Mouse (Mus musculus): Measurements from ENCODE around the gene Tdg.

The Tdg gene

DNA sequence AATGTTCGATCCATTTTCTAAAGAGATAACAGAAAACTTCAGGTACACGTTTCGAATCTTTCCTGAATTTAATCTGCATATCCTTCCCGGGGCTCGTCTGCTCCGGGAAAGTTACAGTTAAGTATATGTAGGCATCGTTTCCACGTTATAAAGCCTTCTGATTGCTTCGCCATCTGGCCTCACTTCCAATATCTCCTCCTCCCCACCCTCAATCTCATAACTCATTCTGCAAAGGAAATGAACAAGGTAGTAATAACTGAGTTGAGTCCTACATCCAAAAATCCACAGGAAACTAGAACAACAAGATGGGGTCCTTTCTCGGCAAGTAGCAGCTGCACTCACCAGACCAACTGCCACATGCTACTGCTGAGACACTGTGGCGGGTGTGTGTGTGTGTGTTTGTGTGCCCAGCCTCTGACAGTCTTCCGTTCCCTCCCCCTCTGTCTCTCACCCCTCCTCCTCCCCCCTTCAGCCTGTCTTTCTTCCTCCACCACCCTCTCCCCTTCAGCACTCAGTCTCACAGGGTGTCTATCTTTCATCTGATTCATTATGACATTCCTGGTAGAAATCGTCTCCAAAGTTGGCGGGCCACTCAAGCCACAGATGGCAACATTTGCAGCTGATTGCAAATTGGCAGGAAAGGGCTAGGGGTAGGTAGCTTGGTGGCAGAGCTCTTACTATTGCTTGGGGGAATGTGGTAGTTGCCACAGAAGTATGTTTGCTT, 32.8 kb downstream of the Tdg start:
- no peak for DNase-seq (ENCODE audit: low spot score in 2 of 2)

DNA sequence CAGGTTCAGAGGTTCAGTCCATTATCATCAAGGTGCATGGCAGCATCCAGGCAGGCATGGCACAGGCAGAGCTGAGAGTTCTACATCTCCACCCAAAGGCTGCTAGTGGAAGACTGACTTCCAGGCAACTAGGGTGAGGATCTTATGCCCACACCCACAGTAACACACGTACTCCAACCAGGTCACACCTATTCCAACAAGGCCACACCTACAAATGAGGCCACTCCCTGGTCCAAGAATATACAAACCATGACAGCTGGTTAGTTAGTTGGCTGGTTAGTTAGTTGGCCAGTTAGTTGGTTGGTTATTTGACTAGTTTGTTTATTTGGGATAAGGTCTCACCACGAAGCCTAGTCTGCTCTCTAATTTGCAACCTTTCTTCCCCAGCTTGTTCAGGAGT, 33.7 kb downstream of the Tdg start:
- DNase-seq (ENCODE audit: low spot score in 2 of 2) = no peak

DNA sequence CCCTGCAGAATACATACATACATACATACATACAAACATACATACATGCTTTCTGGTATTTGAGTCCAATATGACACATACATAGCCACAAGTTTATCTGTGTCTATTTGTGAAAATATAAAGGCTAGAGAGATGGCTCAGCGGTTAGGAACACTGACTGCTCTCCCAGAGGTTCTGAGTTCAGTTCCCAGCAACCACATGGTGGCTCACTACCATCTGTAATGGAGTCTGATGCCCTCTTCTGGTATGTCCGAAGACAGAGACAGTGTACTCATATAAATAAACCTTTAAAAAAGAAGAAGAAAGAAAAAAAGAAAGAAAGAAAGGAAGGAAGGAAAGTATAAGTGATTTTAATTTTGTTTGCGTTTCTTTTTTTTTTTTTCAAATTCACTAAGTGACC, 36.3 kb downstream of the Tdg start:
- no peak for DNase-seq (ENCODE audit: low spot score in 2 of 2)

DNA sequence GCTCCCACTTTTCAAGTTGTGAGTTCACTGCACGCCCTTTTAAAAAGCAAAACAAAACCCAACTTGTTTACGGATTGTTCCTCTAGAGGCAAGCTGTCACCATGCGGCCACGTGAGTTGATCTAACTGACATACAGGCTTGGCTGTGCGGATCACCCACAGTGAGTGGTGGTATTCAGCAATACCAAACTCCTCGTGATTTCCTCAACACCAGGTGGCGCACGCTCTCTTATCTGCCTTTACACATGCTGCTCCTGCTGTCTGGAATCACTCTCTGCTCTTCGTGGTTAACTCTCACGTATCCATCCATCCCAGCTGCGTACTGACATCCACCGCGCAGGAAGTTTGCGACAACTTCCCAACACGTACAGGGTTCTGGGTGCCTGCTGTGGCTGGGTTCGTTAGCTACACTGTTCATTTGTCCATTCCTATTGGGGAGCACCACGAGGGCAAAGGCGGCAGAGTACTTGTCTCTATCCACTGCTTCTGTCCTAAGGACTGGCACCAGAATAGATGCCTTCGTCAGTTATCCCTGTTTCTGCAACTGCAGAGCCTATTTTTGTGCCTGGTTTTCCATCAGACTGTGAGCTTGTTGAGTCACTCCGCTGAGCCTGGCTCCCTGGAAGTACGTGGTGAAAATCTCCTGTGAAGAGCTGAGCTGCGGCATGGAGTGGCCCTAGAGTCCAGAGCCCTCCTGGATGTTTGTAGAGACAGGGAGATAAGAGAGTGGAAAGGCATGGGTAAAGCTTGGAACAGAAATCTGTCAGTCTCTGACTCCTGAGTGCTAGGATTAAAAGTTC, 37.0 kb downstream of the Tdg start:
- peak; percentile 66 to 74 for DNase-seq (ENCODE audit: low spot score in 2 of 2)

DNA sequence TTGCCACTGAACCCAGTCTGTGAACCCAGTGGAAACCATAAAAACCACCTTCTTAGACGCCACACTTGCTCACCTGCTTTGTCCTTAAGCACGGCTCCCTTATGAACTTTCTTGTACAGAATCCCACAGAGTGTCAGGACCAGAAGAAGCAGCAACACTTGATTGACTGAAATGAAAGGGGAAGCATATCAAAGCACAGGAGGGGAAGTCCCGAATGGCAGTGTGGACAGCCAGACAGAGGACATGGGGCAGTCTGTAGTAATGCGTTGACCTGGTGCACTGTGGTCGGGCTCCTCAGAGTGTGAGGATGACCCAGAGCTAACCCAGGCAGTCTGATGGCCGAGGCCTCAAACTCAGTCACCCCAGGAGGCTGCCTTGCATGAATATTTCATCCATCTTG, 40.6 kb downstream of the Tdg start:
- DNase-seq (ENCODE audit: low spot score in 2 of 2) = no peak

DNA sequence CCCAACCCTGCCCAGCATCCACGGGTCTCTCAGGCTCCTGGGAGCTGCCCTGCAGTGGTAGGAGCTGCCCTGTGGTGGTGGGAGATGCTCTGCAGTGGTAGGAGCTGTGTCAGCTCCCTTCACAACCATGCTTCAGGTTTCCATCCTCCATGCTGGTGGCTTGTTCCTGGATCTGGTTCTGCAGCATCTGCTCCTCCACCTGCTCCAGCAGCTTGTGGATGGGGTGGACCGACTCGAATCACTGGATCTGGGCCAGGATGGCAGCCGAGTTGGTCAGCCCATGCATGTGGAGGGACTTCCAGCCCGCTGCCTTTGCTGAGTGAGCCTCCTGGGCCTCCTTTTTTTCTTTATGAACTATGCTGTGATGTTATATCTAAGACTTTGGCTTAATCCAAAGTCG, 47.3 kb downstream of the Tdg start:
- no peak for DNase-seq (ENCODE audit: low spot score in 2 of 2)

DNA sequence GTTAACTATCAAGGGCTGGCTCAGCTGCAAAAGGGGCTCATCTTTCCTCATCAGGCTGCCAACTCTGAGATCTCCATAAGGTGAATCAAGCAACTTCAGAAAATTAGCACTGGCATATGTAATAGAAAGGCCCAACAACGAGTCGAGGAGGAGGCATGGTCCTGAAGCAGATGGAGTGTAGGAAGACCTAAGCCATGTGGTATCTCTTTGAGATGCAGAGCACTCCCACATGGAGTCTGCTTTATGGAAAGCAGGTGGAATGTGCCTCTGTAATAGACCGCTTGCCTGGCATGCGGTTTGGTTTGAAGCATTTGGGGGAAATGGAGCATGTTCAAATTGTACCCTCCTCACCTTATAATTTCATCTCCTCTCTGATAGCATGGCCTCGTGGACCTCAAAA, 51.1 kb downstream of the Tdg start:
- no peak for DNase-seq (ENCODE audit: low spot score in 2 of 2)

DNA sequence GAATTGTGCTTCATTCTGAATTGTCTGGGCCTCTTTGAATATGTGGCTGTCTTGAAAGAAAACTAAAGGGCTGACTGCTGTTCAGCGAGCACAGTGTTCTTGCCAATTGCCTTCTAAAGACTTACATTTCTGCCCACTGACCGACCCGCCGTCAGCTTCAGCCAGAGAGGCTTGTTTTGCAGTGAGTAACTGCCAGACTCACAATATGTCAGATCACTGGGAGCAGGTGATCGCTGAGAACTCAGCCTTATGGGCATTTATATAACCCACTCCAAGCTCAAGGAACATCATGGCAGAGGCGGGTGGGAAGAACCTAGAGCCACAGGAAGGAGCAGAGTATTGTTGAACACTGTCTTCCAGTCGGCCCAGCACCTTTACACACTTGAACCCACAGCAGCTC, 52.0 kb downstream of the Tdg start:
- DNase-seq (ENCODE audit: low spot score in 2 of 2) = no peak

DNA sequence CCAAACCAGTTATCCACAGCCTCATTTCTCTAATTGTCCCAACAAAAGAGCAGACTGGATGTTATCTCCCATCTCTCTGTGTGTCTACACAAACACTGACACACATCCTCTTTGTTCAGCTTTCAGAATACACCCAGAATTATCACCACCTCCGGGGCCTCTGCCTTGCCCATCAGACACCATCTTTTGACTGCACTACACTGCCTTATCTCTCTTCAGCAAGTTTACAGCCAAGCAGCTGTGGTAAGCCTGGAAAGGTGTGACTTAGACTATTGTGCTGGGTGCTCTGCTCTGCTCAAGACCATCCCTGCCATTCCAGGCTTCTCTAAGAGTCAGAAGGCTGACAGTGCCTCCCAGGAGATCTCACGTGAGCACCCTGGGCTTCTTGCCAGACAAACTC, 55.8 kb downstream of the Tdg start:
- no peak for DNase-seq (ENCODE audit: low spot score in 2 of 2)

DNA sequence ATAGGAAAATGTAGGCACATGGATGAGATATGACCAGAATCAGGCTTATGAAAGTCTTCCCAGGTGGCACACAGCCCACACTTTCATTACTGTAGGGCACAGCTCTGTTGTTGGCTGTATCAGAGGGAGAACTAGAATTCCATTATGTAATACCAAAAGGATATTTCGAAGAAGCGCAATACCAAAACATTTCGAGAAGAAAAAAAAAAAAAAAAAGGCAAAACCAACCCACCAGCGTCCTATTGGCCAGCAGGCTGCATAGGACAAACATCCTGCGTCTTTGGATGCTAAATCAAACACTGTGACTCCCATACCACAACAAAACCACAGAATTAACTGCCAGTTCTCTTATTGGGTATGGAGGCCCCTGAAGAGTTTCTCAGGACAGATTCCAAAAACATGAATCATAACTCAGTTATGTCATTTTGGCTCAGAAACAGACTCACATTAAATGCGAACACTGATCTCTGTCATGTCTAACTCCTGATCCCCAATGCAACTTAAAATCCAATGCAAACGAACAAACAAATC, 60.1 kb downstream of the Tdg start:
- no peak for DNase-seq (ENCODE audit: low spot score in 2 of 2)

DNA sequence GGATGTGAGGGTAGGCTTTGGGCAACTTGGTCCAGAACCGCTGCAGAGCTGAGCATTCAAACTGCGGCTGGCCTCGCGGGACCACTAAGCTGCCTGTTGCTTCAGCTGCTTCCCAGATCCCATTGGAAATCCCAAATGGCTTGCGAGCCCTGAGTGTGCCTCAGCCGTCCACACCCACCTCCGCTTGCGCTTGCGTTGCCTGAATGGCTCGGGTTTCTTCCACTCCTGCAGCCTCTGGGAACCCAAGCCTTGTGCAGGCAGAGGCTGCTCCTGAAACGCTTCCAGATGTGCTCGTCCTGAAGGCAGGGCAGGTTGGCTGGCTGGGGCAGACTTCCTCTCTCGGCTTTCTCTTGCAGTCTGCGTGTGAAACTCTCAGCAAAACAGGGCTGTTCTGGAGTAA, 60.9 kb downstream of the Tdg start, which contains the start of gene Glt8d2:
TSS of gene Glt8d2 (minus strand) at position 157 of the 400 bp plus-strand sequence.
- DNase-seq (ENCODE audit: low spot score in 2 of 2) = no peak

DNA sequence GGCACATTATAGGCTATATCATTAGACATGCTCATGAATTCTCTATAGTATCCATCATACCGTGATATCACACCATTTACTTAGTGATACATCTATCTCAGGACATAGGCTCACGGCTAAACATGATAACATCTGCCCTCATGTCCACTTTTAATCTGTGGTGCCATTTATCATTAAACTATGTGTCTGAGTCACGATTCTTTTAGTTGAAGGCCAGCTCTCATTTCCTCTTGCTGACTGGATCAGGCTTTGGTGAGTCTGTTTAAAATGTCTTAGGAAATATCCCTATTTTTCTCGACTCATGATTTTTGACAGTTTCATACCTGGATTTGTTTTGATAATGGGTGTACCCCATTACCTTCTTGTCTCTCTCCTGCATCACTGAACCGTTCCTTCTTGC, 66.3 kb downstream of the Tdg start, which contains the start of gene Hcfc2:
TSS of gene Hcfc2 (plus strand) at position 205 of the 400 bp plus-strand sequence.
- DNase-seq (ENCODE audit: low spot score in 2 of 2) = no peak

DNA sequence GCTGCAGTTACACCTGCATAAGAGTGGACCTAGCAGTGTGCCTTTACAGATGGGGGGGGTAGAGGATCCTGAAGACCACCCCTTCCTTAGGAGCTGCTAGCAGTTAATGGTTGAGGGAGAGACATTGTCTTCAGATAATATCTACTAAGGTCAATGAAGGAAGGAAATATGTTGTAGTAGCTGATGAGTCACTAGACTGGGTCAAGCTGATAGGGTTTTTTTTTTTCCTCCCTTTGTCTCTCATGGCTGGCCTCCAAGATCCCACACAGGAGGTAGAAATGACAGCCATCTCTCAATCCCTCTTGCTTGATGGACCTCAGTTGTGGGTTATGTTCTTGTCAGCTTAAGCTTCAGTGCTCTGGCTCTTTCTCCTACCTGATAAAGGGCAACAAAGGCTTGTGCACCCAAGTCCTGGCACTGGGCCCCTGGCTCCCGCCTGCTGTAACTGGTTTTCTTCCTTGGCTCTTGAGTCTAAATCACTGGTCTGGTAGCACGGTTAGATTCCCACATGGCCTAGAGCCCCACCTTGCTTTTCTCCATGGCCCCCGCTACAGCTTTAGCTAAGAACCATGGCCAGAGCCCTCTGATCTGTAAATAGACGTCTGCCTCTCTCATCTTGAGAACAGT, 66.9 kb downstream of the Tdg start:
- DNase-seq (ENCODE audit: low spot score in 2 of 2) = no peak

DNA sequence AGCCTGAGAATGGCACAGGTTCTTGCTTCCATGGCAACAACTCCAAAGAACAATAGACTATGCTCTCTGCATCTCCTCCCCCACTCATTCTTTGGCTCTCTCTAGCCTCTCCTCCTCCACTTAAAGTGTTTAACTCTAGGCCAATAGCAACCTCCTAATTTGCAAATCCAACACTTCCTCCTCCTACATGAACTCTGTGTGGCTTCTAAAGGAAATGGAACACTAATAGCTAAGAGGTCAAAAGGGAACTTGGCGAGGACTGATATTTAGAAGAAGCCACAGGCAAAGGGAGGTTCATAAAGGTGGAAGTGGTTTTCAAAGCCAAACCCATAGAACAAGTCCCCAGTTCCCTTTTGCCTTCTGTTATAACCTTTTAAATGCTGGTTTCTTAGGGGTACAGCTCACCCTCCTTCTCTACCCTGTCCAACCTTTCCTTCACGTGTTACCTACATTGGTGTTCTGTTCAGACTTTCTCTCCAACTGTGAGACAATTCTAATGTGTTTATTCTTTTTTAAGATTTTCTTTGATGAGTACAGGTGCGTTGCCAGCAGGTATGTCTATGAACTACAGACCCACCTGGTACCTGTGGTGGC, 67.8 kb downstream of the Tdg start:
- DNase-seq (ENCODE audit: low spot score in 2 of 2) = peak; percentile 64 to 74

DNA sequence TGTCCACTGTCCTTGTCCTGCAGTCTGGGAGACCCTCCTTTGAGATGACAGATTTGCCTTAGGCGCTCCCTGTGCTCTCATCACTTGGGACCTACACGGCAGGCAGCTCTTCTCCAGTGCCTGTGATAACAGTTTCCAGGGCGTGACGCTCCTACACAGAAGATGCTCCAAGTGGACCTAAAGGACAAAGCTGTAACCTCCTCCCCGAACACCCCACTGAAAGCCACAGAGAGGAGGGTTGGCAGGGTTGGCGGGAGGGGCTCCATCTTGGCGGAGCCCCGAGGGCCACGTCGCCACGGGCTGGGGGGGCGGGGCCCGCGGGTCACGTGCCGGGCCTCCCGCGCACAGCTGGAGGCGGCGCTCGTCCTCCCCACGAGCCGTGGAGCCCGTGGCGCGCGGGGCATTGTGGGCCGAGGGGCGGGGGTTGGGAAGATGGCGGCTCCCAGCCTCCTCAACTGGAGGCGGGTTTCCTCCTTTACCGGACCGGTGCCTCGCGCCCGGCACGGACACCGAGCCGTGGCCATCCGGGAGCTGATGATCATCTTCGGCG, 69.2 kb downstream of the Tdg start:
- peak; percentile 89 to 90 for DNase-seq (ENCODE audit: low spot score in 2 of 2)

DNA sequence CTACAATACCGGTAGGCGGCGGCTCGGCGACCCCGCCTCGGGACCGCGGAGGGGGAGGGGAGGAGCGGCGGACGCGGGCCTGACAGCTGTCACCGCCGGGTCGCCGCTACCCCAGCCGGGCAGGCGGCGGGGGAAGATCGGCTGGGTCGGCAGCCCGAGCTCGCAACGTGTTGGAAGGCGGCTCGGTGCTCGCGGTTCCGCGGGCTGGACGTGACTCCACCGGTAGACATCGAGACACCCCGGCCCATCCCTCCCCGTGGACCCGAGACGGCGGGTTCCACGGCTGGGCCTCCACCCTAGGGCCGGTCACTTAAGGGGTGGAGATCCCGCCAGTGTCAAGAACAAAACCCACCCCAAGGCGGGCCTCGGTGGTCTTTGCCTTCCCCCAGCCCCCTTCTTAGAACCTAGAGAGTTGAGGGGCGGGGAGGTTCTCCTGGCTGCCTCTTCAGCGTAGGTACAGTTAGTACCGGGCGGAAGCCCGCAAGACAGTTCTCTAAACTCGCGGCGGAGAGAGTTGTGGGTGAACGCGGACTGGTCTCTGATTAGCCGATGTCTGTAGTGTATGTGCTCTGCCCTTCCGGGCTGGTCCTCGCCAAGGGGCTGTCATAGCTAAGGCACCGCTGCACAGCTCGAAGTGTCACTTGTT, 69.8 kb downstream of the Tdg start:
- DNase-seq (ENCODE audit: low spot score in 2 of 2) = peak; percentile 50 to 54

Measured in spleen, postnatal 36 days (tissue).